Mouse (Mus musculus) cortical plate, adult 2 months (tissue): ENCODE results near the gene Aph1a.

Experiments
- CTCF ChIP-seq: fragments of 200-500 bp; IDR thresholded peaks from 2 replicates; pipeline ENCODE4 v1.5.1; 2011; ENCODE audit warnings: mild to moderate bottlenecking, control low read depth, low read length; ENCODE audit not compliant: insufficient read depth; ENCODE audit errors: extremely low read depth
- POLR2A ChIP-seq: fragments of 200-500 bp; IDR thresholded peaks from 2 replicates; pipeline ENCODE4 v1.6.1; 2011; ENCODE audit warnings: mild to moderate bottlenecking, low read length, control low read depth; ENCODE audit not compliant: insufficient read depth; ENCODE audit errors: extremely low read depth

DNA sequence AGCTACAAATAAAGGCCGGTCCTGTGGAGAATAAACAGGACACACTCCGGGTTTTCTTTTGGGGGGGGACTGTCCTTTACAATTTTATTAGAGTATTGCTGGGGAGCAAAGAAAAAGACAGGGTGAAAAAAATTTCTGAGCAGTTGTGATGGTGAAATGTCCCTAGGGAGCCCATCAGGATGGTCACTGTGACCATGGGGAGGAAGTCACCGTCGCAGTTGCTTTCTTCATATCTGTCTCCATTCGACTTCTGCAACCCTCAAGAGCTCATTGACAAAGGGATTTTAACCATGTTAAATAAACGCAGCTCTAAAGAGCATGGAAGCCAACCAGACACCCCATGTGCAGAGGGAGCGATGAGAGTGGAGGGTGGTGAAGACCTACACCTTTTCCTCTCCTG lies 23.0 kb downstream of the Aph1a start:
- TF ChIP-seq CTCF (no peak), POLR2A (no peak)
